Mouse (Mus musculus): ENCODE results near the gene N4bp1.

- TF ChIP-seq POLR2A (IDR thresholded peaks at IDR 0.05; ENCODE audit: borderline replicate concordance, control insufficient read depth, low read depth, low read length) (no peak), CTCF (IDR thresholded peaks at IDR 0.05; ENCODE audit: control insufficient read depth, insufficient read depth, low read length) (no peak)
Observed at GRCm38 (mm10) chr8:86904911-86905310, 19.9 kb upstream of the N4bp1 start.
